Mouse (Mus musculus) gastrocnemius, adult 2 months (tissue): ENCODE measurements around the gene Trp53rkb. TPM values are rescaled to one million over a fixed set of nuclear protein-coding genes. Genes with fewer than 3 reads are reported as not detected.
A peak's percentile ranks its signal among the peaks of the same experiment; 100 is the strongest.

Experiments
- DNase-seq: peaks from one replicate; pipeline ENCODE4 v3.0.0; 2022
- H3K27ac ChIP-seq: fragments of 200-600 bp; 2 replicates; pipeline ENCODE4 v1.8.1; 2022; ENCODE audit warnings: mild to moderate bottlenecking
- H3K4me3 ChIP-seq: fragments of 200-600 bp; 2 replicates; pipeline ENCODE4 v1.8.1; 2022; ENCODE audit warnings: mild to moderate bottlenecking, moderate library complexity
- CTCF ChIP-seq: fragments of 200-600 bp; IDR thresholded peaks from 2 replicates; pipeline ENCODE4 v1.8.1; 2022; ENCODE audit warnings: antibody characterized with exemption, mild to moderate bottlenecking, moderate library complexity
- intact Hi-C: fragments of 180-260 bp; cut with DNase I; formaldehyde crosslinking; loops from one replicate; pipeline ENCODE4 v1.15.1; 2025
- total RNA-seq, 2 experiments: library from RNA; stranded (reverse); gene quantifications; 2 replicates each; pipeline ENCODE4 v1.2.3; 2021

Trp53rkb gene
- total RNA-seq, 2 experiments from 2014 or later, result 2.2 to 3.1 TPM

DNA sequence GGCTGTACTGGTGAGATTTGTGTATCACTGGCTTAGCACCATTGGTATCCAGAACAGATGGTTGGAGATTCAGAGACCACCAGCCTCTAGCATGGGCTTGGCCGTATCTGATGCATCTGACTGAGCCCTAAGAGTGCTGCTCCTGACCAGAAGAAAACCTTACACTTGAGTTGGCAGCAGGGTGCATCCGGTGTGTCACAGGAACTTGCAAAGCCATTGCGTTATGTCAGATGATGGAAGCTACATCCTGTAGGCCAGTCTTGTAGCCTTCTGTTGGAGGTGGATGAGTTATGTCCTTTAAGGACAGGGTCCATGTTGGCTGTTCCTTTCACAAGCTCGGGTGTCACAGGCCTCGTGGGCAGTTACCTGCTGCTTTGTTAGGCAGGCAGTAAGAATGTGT is 32.7 kb downstream of the Trp53rkb start:
- no peak overlapping the region; the same call in 1 of the 2 replicates for H3K27ac ChIP-seq
- intact Hi-C loops, result no loop called here

DNA sequence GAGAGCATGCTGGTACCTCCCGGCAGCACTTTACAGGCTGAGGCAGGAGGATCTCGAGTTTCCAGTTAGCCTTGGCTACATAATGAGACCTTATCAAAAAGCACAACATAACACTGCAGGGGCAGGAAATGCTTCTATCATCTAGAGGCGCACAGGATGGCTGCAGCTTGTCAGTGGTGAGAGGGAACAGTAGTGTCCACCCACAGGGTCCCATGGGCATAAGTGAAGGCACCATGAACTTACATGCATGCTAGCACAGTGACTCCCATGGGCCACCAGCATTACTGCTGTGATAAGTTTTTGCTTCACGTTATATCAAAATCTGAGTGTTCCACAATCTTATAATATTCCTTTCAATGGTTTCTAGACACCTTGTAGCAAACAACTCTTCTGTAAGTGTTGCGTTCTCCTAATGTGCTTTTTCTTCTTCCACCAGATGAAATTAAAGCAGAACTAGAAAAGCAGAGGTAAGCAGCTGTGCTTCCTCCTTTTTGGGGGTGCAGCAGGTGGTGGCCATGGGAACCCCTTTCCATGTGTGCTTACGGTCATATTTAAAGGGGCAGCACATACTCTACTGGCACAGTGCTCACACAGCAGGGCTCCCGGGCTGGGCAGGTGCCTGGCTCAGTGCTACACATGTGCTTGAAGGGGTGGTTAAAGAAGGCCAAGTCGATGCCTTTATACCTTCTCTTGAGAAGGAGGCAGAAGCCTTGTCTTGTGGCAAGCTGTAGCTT is 34.3 kb downstream of the Trp53rkb start:
- H3K4me3 ChIP-seq, result no peak overlapping the region
- DNase-seq, result no peak
- H3K27ac ChIP-seq, result no peak overlapping the region
- intact Hi-C loops, result no loop called here
- TF ChIP-seq CTCF, result no peak

More for the DNA sequence above, 32.7 kb downstream of the Trp53rkb start:
- H3K4me3 ChIP-seq, result no peak overlapping the region
- DNase-seq, result no peak
- TF ChIP-seq CTCF, result no peak

DNA sequence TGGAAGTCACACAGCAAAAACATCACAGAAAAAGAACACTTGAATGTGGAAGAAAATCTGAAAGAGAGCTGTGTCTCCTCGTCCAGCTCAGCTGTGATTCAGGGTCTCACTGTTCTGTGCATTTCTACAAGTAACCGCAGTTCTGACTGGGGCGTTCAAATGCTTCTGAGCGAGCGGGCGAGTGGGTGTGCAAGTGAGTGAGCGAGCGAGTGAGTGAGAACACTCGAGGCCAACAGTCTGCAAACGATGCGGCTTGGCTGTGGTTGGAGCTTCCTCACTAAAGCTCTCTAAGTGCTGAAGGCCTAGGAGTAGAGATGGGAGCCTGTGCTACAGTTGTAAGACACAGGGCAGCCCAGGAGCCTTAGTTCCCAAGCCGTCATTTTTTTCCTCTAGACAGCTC is 36.0 kb downstream of the Trp53rkb start:
- DNase-seq, result no peak
- intact Hi-C loops, result no loop called here
- H3K27ac ChIP-seq, result no peak overlapping the region
- H3K4me3 ChIP-seq, result no peak overlapping the region
- TF ChIP-seq CTCF, result no peak

DNA sequence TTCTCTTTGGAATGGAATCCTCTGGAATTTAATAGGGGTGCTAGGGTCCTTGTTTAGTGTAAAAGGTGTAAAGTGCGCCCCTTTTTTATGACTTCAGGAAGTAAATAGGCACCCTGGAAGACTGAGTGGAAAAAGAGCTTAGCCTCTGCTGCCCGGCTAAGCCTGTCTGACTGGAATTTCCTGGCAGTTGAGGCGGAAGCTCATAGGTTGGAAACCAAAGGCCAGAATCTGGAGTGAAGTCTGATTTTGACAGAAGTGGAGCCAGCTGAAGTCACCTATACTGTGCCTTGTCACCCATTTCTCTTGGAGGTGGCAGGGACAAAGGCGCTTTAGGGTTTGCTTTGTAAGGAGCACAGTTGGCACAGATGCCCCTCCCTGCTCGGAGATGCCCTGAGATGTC is 38.0 kb downstream of the Trp53rkb start:
- no peak overlapping the region for H3K4me3 ChIP-seq
- DNase-seq, result no peak
- peak overlapping the region; percentile 25; the same call in 1 of the 2 replicates for H3K27ac ChIP-seq
- intact Hi-C loops, result no loop called here
- no peak for TF ChIP-seq CTCF

DNA sequence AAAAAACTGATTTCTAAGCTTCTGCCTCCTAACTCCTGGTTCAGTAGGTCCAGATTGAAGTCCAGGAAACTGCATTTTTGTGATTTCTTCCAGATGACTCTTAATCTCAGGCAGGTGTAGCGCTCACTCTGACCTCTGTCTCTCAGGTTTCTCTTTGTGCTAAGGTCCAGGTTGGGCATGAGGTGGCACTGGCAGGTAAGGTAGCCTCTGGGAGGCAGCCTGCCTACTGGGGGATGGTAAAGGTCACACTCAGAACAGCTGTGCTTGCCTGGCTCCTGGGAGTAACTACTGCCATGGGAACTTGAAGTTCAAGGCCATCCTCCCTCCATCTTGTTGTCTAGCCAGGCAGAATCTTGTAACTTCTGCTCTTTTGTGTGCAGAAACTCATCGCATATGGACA is 41.8 kb downstream of the Trp53rkb start:
- intact Hi-C loops, result no loop called here

DNA sequence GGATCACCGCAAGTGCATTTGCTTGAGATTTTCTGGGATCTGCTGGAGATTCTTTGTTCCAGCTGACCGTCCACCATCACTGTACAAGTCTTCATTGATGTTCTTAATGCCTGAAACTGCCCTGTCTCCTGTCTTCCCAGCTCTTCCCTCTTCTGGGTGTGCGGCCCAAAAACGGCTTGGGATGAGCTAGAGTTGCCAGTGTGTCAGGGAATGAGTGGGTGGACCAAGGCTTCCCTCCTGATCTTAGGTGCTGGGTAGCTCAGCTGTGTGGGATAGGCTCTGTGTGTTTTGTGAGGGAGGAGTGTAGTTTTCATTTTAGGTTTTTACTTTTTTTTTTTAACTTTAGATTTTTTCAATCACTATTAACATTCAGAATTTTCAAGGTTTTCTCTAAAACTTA is 42.5 kb downstream of the Trp53rkb start:
- intact Hi-C loops, result no loop called here
- no peak for DNase-seq
- Histone ChIP-seq H3K4me3 (no peak overlapping the region), H3K27ac (no peak overlapping the region)
- no peak for TF ChIP-seq CTCF

More for the DNA sequence above, 41.8 kb downstream of the Trp53rkb start:
- TF ChIP-seq CTCF, result no peak
- H3K27ac ChIP-seq, result no peak overlapping the region
- no peak overlapping the region for H3K4me3 ChIP-seq
- no peak for DNase-seq

DNA sequence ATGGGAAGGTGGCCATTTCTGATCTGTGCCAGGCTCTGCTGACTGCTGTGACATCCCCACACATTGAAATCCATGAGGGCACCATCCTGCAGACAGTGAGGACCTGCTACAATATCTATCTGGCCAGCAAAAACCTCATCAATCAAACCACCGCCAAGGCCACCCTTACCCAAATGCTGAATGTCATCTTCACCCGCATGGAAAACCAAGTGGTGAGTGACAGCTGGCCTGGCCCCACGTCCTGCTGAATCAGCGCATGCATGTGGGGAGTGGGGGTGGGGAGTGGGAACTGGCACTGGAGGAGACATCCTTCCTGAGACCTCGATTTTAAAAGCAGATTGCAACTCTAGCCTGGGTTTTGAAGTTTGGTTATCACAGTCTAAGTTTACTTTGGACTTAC is 43.2 kb downstream of the Trp53rkb start:
- intact Hi-C loops, result no loop called here
- peak; percentile 48 for DNase-seq
- no peak for TF ChIP-seq CTCF
- Histone ChIP-seq H3K27ac (no peak overlapping the region; the same call in 1 of the 2 replicates), H3K4me3 (no peak overlapping the region)

DNA sequence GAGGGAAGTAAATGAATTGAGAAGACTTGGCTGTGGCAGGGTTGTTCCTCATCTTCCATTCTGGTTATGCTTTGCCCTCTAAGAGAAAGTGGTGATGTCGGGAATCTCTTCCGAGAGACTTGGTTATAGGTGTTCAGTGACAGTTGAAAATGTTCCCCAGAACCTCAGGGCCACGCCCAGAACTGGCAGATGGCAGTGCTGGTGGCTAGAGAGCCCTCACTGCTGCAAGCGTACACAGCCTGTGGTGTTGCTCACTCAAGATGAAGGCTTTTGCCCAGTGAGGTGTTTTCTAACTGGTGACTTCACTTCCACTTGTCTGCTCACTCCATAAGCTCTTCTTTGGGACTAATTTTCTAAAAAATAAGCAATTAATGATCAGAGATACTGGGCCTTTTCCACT is 49.5 kb downstream of the Trp53rkb start:
- no peak overlapping the region for H3K27ac ChIP-seq
- H3K4me3 ChIP-seq, result no peak overlapping the region
- intact Hi-C loops, result no loop called here
- TF ChIP-seq CTCF, result no peak
- DNase-seq, result no peak

Other genes with a start within 250 kb of the Trp53rkb start
- gene Prex1, start 78.7 kb upstream of the Trp53rkb start, total RNA-seq, result 1 to 10 TPM; 3.0 to 5.2 TPM
- gene Arfgef2, start 13.1 kb downstream of the Trp53rkb start, total RNA-seq, result 10 to 100 TPM; 24.9 to 30.9 TPM
- gene Cse1l, start 113.5 kb downstream of the Trp53rkb start, total RNA-seq, result 10 to 100 TPM; 55.6 to 57.4 TPM
- 10 to 100 TPM; 35.3 to 37.0 TPM for gene Stau1, start 203.8 kb downstream of the Trp53rkb start, total RNA-seq
- gene Ddx27, start 222.7 kb downstream of the Trp53rkb start, total RNA-seq, result 10 to 100 TPM in 1 of 2 experiments, 1 to 10 TPM in 1; 9.3 to 10.1 TPM